Mouse (Mus musculus): ENCODE measurements at regions not wholly inside any gene's neighbourhood (a gene's known extent, or its start where the extent isn't known, plus 50 kb on each side); places are given as distances from the start of the nearest gene placed in this dataset.
A peak's percentile ranks its signal among the peaks of the same experiment; 100 is the strongest.

- no peak for ATAC-seq
Measured at GRCm38 (mm10) chr12:98337644-98338043, 69.2 kb downstream of the Gpr65 start.

GRCm38 (mm10) chr12:98339536-98339935, 71.1 kb downstream of the Gpr65 start:
- no peak for ATAC-seq

GRCm38 (mm10) chr12:98342158-98342557, 73.7 kb downstream of the Gpr65 start:
- ATAC-seq = peak; percentile 46

GRCm38 (mm10) chr12:98343653-98344052, 75.2 kb downstream of the Gpr65 start:
- no peak for ATAC-seq

- no peak for ATAC-seq
Measured at GRCm38 (mm10) chr12:98347056-98347455, 78.6 kb downstream of the Gpr65 start.

- no peak for ATAC-seq
Measured at GRCm38 (mm10) chr12:98347550-98348318, 79.3 kb downstream of the Gpr65 start.

- ATAC-seq = no peak
Measured at GRCm38 (mm10) chr12:98349864-98350643, 81.6 kb downstream of the Gpr65 start.

GRCm38 (mm10) chr12:98352401-98352800, 84.0 kb downstream of the Gpr65 start:
- no peak for ATAC-seq

GRCm38 (mm10) chr12:98354545-98354944, 86.1 kb downstream of the Gpr65 start:
- ATAC-seq = no peak

- ATAC-seq = no peak
Measured at GRCm38 (mm10) chr12:98367583-98367982, 99.1 kb downstream of the Gpr65 start.

- ATAC-seq = no peak
Measured at GRCm38 (mm10) chr12:98370771-98371170, 102.3 kb downstream of the Gpr65 start.

- ATAC-seq = no peak
Measured at GRCm38 (mm10) chr12:98375214-98375910, 106.9 kb downstream of the Gpr65 start.

Data from activated CD4-positive, CD25-positive, alpha-beta regulatory T cell, adult 4 months (primary cell).